Mouse (Mus musculus) ES-E14 (cell line): ENCODE data around the gene Gm527. TPM values are rescaled to one million over a fixed set of nuclear protein-coding genes. Genes with fewer than 3 reads are reported as not detected.

Experiments used
- DNase-seq: peaks from one replicate; pipeline ENCODE4 v3.0.0-alpha.2; 2013; ENCODE audit warnings: low read depth, low spot score
- H3K27ac ChIP-seq: 2 replicates; pipeline ENCODE4 v1.5.1; 2012; ENCODE audit warnings: low read depth, mild to moderate bottlenecking, low read length, moderate library complexity, mixed read lengths; ENCODE audit not compliant: poor library complexity, insufficient read depth, severe bottlenecking
- H3K36me3 ChIP-seq: 2 replicates; pipeline ENCODE4 v1.6.1; 2012; ENCODE audit warnings: mild to moderate bottlenecking, low read length, moderate library complexity, mixed read lengths; ENCODE audit not compliant: control insufficient read depth, poor library complexity, insufficient read depth, severe bottlenecking
- H3K4me1 ChIP-seq, 2 experiments: fragments of 150-350 bp in 1 of 2; sonication (generic) in 1 of 2; 2 replicates each; pipeline ENCODE4 v1.6.1; 2012; ENCODE audit warnings: low read length in 2 of 2, mild to moderate bottlenecking in 1 of 2, mixed read lengths in 1 of 2; ENCODE audit not compliant: control insufficient read depth in 2 of 2, insufficient read depth in 2 of 2, poor library complexity in 1 of 2
- H3K4me3 ChIP-seq, 2 experiments: fragments of 150-350 bp in 1 of 2; sonication (generic) in 1 of 2; 2 replicates each; pipeline ENCODE4 v1.5.1; 2012; ENCODE audit warnings: low read length in 2 of 2, low read depth in 1 of 2, mild to moderate bottlenecking in 1 of 2, mixed read lengths in 1 of 2; ENCODE audit not compliant: insufficient read depth in 1 of 2, poor library complexity in 1 of 2, severe bottlenecking in 1 of 2
- H3K9ac ChIP-seq: 2 replicates; pipeline ENCODE4 v1.6.1; 2012; ENCODE audit warnings: low read depth, mild to moderate bottlenecking, low read length, mixed read lengths; ENCODE audit not compliant: poor library complexity, insufficient read depth, severe bottlenecking
- H3K9me3 ChIP-seq: fragments of 150-350 bp; sonication (generic); 2 replicates; pipeline ENCODE4 v1.6.1; 2012; ENCODE audit warnings: low read depth, mild to moderate bottlenecking, low read length; ENCODE audit not compliant: control insufficient read depth, insufficient read depth
- CHD2 ChIP-seq: IDR thresholded peaks from 2 replicates; pipeline ENCODE4 v1.6.1; 2014; ENCODE audit warnings: mild to moderate bottlenecking, low read depth, low read length, inconsistent platforms
- HCFC1 ChIP-seq: IDR thresholded peaks from 2 replicates; pipeline ENCODE4 v1.6.1; 2012; ENCODE audit warnings: low read length, inconsistent platforms, borderline replicate concordance; ENCODE audit not compliant: insufficient read depth
- MAFK ChIP-seq: IDR thresholded peaks from 2 replicates; pipeline ENCODE4 v1.6.1; 2014; ENCODE audit warnings: mild to moderate bottlenecking, low read depth, low read length, inconsistent platforms; ENCODE audit not compliant: insufficient read depth
- ZC3H11A ChIP-seq: IDR thresholded peaks from 2 replicates; pipeline ENCODE4 v1.6.1; 2012; ENCODE audit warnings: low read depth, mild to moderate bottlenecking, inconsistent platforms, low read length, borderline replicate concordance
- ZNF384 ChIP-seq: IDR thresholded peaks from 2 replicates; pipeline ENCODE4 v1.6.1; 2012; ENCODE audit warnings: low read depth, low read length, inconsistent platforms
- in situ Hi-C, 2 experiments: fragments of 600-800 bp; cut with MboI; formaldehyde crosslinking; loops; one replicate each; pipeline ENCODE4 v1.15.1; 2025; ENCODE audit warnings: low sequenced_read_pairs in 2 of 2, inconsistent platforms in 1 of 2; ENCODE audit not compliant: unreplicated experiment in 2 of 2
- total RNA-seq: library from RNA; depleted of rRNA; stranded (reverse); fragments of 300-350 nt; gene quantifications from 2 replicates; pipeline ENCODE4 v1.2.3, GENCODE M21; 2012; rRNA removed

The Gm527 gene
- total RNA-seq, 1 experiment = 5.9 TPM

DNA sequence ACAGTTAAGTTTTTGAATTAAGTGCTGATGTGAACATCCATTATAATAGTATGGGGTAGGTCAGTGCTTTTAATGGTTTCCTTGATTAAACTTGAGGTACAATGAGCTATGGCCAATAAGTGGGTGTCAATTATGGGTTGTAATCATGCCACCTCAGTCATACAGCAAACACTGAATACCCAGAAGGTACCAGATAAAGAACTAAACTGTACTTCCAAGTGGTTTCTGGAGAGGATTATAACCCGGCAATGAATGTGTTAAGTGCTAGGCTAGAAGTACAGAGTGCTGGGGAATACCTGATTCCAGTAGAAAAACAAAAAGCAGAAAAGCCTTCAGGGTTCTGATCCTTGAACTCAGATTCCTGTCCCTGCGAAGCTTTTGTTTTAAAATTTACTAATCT, 50.4 kb downstream of the Gm527 start:
- Histone ChIP-seq H3K36me3 (peaks cover 5% of the 10 kb centered on the region; the same call in 1 of the 2 replicates), H3K27ac (no peak overlapping the region), H3K4me3 (peak overlapping the region in 1 of 2 experiments; percentile 23; a peak in 2 of 4 replicates), H3K4me1 (peaks cover 0 to 2% of the 10 kb centered on the region in 2 experiments; a peak in 1 of 4 replicates), H3K9ac (no peak overlapping the region), H3K9me3 (no peaks in the 10 kb centered on the region)
- TF ChIP-seq HCFC1 = no peak
- no peak for TF ChIP-seq ZC3H11A
- no peak for TF ChIP-seq MAFK
- TF ChIP-seq CHD2 = no peak
- no peak for TF ChIP-seq ZNF384
- in situ Hi-C loops = no loop called here
- no peak for DNase-seq

DNA sequence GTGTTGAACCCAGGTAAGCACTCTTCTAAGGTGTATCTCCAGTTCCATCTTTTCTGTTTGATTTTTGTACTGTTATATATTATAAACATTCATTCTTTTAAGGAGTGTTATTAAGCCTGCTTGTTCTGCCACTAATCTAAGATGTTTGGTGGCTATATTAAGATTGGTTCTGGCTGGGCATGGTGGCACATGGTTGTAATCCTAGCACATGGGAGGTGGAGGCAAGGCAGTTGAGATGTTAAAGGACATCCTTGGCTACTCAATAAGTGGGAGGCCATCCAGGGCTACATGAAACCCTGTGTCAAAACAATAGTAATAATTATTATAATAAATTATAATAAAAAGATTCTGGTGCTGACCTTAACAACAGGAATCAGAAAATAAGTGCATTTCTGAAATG, 53.7 kb downstream of the Gm527 start:
- Histone ChIP-seq H3K4me3 (no peak overlapping the region), H3K9ac (no peak overlapping the region), H3K9me3 (no peaks in the 10 kb centered on the region), H3K27ac (no peak overlapping the region), H3K36me3 (peaks cover 5% of the 10 kb centered on the region; the same call in 1 of the 2 replicates), H3K4me1 (peaks cover 0 to 2% of the 10 kb centered on the region in 2 experiments; a peak in 1 of 4 replicates)
- in situ Hi-C loops = no loop called here
- no peak for DNase-seq
- TF ChIP-seq CHD2 = no peak
- TF ChIP-seq HCFC1 = no peak
- TF ChIP-seq MAFK = no peak
- TF ChIP-seq ZC3H11A = no peak
- TF ChIP-seq ZNF384 = no peak

DNA sequence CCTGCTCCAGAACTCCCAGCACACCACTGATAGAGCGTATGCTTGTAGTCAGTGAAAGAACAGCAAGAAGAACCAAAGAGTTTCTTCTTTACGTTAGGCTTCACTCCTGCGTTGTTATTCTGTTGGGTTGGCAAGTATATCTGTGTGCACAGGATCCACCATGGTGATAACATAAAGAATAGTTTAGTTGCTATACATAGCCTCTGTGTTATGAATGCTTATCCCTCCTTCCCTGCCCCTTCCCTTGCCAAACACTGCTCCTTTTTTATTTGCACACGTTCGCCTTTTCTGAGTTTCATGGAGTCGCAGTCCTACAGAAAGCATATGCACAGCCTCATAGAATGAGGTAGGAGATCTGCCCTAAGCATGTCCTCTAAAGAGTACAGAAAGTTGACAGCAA, 54.4 kb downstream of the Gm527 start:
- TF ChIP-seq HCFC1 (no peak), ZC3H11A (no peak), CHD2 (no peak), ZNF384 (no peak), MAFK (no peak)

More for the DNA sequence above, 54.4 kb downstream of the Gm527 start:
- Histone ChIP-seq H3K9me3 (no peaks in the 10 kb centered on the region), H3K36me3 (peaks cover 5% of the 10 kb centered on the region; the same call in 1 of the 2 replicates), H3K4me3 (no peak overlapping the region), H3K9ac (no peak overlapping the region), H3K4me1 (peaks cover 0 to 2% of the 10 kb centered on the region in 2 experiments; a peak in 1 of 4 replicates), H3K27ac (no peak overlapping the region)
- no peak for DNase-seq
- in situ Hi-C loops = no loop called here

Other genes with a start within 250 kb of the Gm527 start
- gene Klhl28, start 47.6 kb downstream of the Gm527 start, total RNA-seq = 9.4 and 10.9 TPM in 2 replicates
- 28.7 and 31.8 TPM in 2 replicates for gene Togaram1, start 47.9 kb downstream of the Gm527 start, total RNA-seq
- gene Prpf39, start 118.4 kb downstream of the Gm527 start, total RNA-seq = 22.9 and 26.1 TPM in 2 replicates
- 214 and 281 TPM in 2 replicates for gene Fkbp3, start 156.1 kb downstream of the Gm527 start, total RNA-seq
- gene Fancm, start 157.7 kb downstream of the Gm527 start, total RNA-seq = 45.6 and 51.2 TPM in 2 replicates